Mouse (Mus musculus) granulocyte monocyte progenitor cell, adult 5-6 weeks (primary cell): ENCODE results near the gene Zbtb16. TPM values are rescaled to one million over a fixed set of nuclear protein-coding genes. Genes with fewer than 3 reads are reported as not detected.

Source experiments
- ATAC-seq: replicated peaks from 2 replicates; pipeline ENCODE4 v1.8.0; 2016; ENCODE audit warnings: mild to moderate bottlenecking, moderate TSS enrichment, inconsistent platforms; ENCODE audit not compliant: poor library complexity, severe bottlenecking
- total RNA-seq, 2 experiments: library from RNA; stranded (forward) in 1 of 2; stranded (reverse) in 1 of 2; fragments of 200-712, 200-1000 nt in 1 of 2; fragments of >200 nt in 1 of 2; fragmentation: Nextera tagmentation in 1 of 2; gene quantifications; 2 replicates each; pipeline ENCODE4 v1.2.3; 2014 to 2017

Zbtb16 gene
- total RNA-seq, 2 experiments from 2014 or later = 10.0 to 10.1 TPM

DNA sequence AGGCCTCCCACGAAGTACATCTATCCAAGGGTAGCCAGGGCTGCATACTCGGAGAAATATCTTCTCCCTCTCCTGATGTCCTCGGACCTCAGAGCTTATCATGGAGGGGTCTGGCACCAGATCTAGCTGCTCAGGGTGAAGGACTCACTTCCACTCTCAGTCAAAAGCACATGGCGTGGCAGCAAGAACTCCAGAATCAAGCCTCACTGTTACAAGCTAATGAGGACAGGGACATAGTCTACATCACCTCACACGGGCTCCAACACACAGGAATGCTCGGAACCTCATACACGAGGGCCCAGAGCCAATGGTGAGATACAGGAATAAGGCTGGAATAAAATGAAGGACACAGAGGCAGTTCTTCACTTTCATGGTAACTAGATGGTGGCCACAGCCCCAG is 7.2 kb downstream of the Zbtb16 start:
- ATAC-seq = no peak

DNA sequence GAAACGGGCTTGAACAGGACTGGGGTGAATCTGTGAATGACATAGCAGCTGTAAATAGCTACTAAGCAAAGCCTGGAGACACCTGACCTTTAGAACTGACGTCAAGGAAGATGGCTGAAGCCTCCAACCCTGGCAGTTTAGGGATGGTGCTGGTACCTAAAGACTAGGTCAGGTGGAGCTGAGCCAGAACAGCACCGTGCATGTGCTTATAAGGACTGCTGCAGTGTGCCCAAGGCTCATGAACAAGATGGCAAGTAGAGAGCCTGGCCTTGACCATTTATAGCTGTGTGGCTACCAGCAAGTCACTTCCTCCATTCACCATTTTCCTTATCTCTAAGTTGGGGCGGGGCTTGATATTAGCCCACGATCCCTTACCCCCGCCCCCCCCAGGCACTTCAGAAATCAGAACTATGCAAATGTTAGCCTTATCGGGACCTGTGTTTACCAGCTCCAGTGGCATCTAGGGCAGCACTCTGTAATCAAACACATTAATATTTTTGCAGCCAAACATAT is 9.6 kb downstream of the Zbtb16 start:
- ATAC-seq = no peak; the same call in 1 of the 2 replicates

DNA sequence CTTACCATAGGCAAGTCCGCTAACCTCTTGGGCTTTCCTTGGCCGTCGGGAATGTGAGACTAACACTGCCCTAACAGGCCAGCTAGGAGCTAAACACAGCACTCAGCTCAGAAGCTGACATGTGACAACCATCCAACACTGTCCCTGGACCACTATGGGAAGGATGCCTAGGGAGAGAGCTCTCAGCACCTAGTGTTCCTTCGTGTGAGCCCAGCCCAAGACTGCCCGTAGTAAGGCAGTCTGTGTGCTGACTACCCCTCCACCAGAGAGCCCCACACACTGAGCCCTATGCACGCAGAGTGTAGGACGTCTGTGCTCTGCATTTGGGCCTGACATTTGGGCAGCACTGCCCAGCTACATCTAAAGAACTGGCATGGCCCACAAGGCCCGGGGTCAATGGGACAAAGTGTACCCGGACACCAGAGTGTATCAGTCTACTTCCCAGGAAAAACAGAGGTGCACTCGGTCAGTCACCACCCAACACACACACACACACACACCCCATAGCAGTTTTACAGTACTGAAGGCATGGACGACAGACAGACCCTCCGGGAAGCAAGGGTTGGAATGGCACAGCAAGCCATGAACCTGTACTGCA is 11.4 kb downstream of the Zbtb16 start:
- ATAC-seq = no peak

DNA sequence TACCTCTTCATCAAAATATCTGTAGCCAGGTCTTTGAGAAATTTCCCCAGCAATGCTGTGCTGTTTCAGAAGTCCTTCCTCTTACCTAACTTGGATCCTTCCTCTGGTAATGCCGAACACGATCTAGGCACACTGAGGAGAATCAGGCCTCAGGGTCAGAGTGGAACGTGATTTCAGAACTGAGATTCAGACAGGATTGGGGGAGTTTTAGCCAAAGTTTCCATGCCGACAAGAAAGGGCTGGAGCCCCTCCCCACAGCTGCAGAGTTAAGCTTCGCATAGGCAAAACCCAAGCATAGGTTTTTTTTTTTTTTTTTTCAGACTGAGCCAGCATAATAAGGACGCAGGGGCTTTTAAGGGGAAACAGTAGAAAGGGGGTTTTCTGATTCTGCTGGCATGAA is 12.2 kb downstream of the Zbtb16 start:
- no peak for ATAC-seq

DNA sequence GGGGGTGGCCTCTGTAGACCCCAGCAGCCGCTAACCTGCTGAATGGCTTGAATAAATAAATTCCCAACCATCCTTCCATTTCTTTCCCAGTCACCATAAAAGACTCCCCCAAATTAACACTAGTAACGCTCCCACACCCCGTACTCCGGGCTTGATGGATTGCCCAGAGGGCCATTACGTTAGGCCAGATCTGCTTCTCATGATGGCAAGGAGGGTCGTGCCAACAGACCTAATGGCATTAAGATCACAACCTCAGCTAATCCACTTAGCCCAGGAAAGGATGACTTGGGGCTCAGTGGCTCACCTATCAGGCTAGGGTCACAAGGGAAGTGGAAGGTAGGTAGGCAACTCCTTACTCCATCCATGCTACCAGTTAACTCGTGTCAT is 12.7 kb downstream of the Zbtb16 start:
- no peak for ATAC-seq

DNA sequence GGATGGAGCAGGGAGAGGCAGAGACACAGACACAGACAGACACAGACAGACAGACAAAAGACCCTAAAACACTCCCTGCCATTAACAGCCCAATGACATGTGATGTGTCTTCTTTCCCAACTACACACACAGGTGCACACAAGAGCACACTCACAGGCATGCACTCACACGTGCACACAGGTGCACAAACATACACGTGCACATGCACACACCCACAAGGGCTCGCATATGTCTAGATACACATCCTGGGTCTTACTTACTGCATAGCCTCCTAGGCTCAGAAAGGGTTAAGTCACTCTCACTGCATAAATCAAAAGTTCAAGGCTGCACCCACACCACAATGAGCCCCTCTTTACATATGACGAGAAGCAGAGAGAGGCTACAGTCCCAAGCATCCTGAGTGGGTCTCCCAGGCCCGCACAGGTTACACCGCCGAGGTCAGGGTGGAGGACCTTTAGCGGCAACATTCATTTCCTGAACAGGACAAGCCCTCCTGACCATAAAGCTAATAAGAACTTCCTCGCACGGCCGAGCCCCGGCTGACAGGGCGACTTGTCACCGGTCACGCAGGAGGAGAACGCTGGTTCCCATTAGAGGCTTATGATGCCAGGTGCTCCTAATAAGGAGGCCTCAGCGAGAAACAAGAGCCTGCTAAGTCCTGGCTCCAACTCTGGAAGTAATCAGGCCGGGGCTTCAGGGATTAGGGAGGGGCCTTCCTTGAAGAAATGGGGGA is 13.3 kb downstream of the Zbtb16 start:
- 0 out of 2 replicates have a peak, but pooled peaks have one; percentile 7 for ATAC-seq

DNA sequence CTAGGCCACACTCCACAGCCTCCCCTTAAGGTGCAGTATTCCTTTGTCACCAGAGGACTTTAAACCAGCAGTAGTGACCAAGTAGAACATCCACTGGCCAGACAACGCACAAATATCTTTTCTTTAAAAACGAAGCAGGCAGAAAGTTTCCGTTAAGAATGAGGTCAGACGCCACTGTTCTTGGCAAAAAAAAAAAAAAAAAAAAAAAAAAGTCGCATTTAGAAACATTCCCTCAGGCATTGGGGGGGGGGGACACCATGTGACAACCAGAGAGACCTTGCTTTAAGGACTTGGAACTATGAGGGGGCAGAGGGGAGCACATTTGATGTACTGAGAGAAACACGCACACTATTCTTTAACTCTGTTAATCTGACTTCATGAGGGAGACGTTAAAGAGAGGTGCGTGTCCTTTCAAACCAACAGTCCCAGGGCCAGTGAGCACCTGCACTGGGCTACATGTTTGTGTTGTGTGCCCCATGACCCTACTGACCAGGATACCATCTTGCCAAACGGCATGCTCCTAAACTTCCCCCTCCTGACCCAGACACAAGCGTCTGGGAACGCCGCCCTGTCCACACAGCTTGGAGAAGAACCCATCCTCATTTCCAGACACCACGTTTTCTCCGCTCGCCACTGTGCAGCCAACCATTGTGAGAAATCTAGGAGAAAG is 14.0 kb downstream of the Zbtb16 start:
- no peak for ATAC-seq

DNA sequence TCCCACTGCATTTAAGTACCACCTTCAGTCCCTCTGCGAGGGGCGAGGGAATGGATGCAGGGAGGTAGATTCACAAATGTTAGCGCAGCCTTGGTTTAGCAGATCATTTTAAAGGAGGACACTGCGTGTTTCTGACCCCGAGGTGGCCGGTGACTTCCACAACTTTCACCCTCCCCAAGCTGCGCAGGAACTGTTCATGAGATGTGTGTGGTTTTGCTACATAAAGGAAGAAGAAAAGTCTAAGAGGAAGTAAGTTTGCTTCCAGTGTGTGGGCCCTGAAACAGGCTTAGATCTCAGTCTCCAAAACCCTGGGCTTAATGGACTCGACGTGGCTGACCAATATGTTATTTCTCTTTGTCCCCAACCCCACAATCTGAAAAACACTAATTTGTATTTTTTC is 14.6 kb downstream of the Zbtb16 start:
- ATAC-seq = peak; percentile 61

DNA sequence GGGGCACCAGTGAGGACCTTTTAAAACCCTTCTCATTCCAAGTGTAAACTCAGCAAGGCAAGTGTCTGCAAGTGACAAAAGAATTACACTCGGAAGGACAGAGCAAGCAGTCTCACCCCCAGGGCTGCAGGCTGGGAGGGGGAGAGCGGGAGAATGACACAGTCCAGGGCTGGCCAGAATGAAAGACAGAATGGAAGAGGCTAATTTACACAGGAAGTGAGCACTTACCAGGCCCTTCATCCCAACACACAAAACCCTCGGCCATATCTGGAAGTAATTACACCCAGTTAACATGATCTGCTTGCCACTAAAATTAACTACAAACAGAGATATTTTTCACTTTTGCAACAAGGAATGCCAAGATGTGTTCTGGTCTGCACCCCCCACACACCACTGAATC is 15.2 kb downstream of the Zbtb16 start:
- no peak for ATAC-seq

DNA sequence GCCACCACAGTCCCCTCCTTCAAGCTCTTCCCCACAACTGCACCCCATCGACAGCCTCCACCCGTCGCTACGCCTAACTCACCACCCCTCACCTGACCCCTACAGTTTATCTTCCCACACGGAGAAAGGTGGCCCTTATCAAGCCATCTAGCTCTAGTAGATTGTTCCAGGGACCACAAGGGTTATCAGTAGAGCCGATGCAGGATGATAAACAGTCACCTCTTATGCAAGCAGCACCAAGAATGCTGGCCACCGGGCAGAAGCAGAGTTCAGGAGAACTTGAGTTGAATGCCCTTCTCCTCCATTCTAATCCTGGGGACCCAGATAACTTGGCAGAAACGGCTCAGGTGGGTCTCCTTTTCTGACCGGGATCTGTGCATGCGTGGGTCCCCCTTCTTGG is 16.3 kb downstream of the Zbtb16 start:
- ATAC-seq = no peak

DNA sequence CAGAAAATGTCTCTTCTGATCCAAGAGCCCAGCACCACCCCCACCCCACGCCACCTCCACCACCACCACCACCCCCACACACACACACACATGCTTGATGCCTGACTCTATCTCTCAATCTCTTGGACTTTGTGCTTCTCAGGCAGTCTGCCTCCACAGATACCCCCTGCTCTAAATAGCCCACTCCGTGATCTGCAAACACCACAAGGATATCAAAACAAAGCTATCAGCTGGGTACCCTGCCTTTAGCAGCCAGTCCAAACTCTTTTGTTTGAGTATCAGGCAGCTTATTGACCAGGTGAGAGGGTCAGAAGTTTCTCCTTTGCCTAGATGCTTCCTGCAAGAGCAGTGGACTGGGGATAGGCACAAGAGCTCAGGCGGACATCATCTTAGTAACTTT is 16.9 kb downstream of the Zbtb16 start:
- ATAC-seq = no peak

DNA sequence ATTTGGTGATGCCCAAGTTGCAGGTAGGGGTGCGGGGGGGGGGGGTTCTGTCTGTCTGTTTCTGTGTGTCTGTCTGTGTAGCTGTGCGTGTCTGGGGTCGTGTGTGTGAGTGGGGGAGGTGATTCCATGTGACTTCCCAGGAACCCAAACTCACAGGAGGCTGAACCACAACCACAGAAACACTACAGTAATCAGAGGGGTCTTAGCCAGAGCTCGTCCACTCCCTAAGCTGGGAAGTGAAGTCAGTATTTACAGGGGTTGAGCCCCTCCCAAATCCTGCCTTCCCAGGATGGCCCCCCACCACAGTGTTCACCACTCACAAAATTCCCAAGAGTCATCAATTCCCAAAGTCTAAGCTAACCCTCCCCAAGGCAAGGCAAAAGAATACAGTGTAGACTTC is 18.1 kb downstream of the Zbtb16 start:
- ATAC-seq = no peak

DNA sequence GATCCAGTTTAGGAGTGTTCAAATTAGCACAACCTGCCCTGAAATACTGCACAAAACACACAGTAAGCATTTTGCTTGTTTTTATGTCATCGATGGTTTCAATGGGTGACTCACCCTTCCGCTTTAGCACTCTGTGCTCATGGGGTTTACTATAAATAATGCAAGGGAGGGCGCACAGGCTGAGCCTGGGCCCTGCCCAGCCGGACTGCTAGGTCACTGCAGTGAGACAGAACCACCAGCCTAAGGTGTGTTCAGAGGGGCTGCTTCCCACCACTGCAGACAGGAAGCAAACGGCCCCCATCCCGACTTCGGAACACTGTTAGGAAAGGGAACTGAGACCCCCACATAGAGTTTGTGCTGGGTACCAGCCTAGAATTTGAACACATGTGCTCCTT is 18.6 kb downstream of the Zbtb16 start:
- ATAC-seq = peak; percentile 68

DNA sequence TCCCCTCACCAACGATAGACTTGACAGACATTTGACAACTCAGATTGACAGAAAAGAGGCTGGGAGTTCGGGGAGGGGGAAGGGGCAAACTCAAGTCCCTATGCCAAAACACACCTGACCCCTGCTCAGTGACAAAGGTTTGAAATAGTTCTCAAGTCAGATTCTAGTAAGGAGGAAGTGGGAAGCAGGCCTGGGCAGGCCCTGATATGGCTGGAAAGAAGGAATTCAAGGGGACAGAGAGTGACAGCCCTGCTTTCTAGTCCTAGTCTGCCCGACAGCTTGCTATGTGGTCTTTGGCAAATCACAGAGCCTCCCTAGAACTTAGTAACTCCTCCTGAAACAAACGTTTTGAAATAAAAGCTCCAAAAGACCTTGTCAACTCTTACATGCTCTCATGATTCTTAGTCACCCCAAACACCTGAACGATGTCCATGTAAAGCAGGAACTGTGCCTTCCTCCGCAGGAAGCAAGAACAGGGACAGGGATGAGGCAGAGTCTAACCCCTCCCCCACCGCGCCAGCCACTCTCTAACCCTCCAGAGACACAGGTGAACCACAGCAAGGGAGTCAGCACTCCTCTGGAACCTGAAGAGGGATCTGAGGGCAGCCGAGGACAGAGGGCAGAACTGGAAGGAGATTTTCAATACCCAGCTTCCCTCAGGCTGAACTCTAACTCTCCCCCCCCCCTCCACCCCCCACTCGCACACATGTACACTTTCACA is 19.2 kb downstream of the Zbtb16 start:
- no peak for ATAC-seq

DNA sequence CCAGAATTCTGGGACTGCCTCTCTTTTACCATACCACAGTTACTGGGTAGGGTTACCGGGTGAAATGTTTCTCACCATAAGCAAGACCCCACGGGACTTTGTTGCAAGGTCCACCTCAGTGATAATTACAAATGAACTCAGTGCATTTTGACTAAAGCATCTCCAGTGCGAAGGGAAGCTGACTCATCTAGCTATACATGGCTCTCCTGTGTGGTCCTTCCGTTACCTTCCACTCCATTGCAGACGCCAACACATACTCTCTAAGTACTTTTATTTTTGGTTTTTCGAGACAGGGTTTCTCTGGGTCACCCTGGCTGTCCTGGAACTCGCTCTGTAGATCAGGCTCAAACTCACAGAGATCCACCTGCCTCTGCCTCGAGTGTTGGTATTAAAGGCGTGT is 19.9 kb downstream of the Zbtb16 start:
- ATAC-seq = no peak

DNA sequence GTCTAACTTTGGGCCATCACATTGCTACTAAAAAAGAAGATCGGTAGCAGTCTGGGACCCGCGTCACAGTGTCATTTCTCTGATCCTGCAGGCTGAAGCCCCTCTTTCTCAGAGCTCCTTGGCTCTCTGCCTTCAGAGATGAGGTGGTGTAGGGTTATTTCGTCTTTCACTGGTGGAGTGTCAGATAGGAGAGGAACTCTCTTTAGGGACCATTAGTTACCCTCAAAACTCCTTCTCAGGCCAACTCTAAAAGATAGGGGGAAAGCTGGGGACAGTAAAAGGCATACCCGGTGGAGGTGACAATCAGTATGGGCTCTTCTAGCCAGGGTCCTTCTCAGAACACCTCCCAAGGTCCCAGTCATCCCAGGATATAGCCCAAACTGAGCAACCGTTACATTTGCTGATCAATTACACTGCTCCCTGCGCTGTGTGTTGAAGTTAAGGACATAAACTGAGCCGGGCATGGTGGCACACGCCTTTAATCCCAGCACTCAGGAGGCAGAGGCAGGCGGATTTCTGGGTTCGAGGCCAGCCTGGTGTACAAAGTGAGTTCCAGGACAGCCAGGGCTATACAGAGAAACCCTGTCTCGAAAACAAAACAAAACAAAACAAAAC is 21.0 kb downstream of the Zbtb16 start:
- 0 out of 2 replicates have a peak, but pooled peaks have one; percentile 2 for ATAC-seq

DNA sequence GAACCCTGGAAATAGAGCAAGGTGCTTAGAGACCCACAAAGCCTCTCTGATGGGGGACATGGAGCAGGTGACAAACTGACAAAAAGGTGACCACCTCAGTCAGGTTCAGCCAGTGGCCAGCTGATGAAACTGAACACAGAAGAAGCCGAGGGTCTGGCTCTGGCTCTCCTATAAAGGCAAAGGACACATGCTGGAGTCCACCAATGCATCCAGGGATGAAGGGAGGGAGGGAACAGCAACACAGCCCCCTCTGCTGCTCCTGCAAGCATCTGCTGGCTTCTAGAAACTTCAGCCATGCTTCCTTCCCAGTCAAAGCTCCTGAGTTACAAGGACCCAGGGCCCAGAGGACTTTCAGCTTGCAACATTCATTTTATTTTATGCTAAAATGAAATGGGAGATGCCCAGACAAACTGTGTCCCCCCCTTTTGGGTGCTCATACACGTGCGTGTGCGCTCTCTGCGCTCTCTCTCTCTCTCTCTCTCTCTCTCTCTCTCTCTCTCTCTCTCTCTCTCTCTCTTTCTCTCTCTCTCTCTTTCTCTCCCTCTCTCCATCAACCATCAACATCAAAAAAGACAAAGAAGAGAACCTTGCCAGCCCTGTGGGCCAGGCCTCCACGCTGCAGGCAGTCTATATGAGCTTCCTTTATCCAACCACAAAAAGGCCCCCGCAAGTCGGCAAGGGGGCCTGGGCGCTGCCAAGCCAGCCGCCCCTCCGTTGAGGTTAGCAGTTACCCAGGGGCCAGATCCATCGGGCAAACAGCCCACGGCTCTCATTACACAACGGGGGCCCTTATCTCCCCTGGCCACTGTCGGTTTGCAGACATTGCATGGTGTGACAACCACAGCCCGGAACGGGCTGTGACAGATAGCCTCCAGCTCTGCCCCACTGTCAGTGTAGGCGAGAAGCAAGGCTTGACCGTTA is 21.8 kb downstream of the Zbtb16 start:
- ATAC-seq = peak; percentile 79

DNA sequence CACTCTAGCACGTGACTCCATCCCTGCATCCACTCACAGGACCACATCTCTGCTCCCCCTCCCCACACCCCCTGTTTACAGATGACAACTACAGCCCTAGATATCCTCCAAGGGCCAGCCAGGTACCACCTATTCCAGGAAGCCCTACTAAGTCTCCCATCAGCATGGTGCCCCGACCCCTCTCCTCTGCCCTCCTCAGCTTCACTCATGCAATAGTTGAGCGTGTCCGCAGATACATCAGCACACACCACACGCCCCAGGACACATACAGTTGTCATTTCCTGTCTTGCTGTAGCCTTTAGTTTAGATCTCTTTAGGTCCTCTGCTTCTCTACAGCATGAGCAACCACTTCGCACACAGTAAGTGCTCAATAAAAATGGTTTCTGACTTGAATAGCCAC is 23.7 kb downstream of the Zbtb16 start:
- ATAC-seq = no peak

DNA sequence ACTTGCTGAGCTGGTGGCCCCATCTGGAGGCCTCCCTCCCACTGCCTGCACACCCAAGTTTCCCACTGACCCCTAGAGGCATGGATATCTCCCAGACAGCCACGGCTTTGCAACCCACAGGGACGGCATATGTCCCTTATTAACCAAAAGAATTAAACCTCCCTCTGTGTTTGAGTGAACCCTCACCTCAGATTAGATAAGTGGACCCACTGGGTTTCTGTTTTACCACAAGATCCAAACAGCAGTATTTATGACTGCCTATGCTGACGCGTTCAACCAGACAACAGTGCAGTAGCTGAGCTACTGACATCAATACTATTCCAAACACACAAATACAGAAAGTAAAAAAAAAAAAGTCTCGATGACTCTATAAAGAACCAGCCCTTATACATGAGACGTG is 29.4 kb downstream of the Zbtb16 start:
- no peak; the same call in 1 of the 2 replicates for ATAC-seq
